Mouse (Mus musculus) small intestine, adult 2 months (tissue): ENCODE data around the gene Adam33.

ENCODE experiments used
- CTCF ChIP-seq: fragments of 200-500 bp; IDR thresholded peaks from 2 replicates; pipeline ENCODE4 v1.5.1; 2012; ENCODE audit warnings: low read depth, mild to moderate bottlenecking, control low read depth, inconsistent platforms, low read length, moderate library complexity, mixed read lengths; ENCODE audit not compliant: insufficient replicate concordance, insufficient read length; ENCODE audit errors: extremely low read depth
- POLR2A ChIP-seq: fragments of 200-500 bp; IDR thresholded peaks from 2 replicates; pipeline ENCODE4 v1.6.1; 2012; ENCODE audit warnings: low read depth, mild to moderate bottlenecking, control low read depth, inconsistent platforms, low read length, moderate library complexity

DNA sequence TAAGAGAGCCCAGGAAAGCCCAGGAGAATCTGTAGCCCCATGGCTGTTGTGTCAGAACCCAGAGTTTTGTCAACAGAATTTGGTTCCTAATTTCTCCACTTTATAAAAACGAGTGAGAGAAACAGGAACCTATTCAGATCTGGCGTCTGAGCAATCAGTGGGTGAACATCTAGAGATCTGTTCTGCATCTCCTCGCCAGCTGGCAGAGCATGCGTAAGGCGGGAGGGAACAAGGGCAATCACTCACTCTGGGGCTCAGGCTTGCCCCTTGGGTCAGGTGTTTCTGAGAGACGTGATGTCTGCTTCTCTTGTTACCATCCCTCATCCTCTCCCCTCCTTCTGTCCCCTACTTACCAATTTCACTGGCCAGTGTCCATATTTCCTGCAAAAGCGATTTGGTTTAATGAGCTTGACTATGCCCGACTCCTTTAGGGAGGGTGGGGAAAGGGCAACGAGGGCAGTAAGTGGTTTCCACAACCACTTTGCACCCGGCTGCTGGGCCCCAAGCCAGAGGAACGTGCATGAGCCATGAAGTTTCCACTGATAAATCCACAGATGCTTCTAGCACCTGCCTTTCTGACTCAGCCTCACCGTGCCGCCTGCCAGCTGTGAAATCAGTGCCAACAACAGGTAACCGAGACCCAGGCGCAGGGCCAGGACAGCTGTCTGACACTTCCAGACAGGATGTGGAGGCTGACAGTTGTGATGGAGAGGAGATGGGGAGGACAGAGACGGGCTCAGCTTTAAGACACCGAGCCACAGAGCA lies 26.2 kb downstream of the Adam33 start:
- TF ChIP-seq CTCF (no peak), POLR2A (no peak)
